Mouse (Mus musculus) MEL (cell line): Measurements from ENCODE around the gene Gm21970.

Experiments
- CTCF ChIP-seq, 3 experiments: IDR thresholded peaks in 2 of 3; conservative IDR thresholded peaks in 1 of 3; 2 replicates each; pipeline ENCODE4 v1.5.1; 2011 to 2012; ENCODE audit warnings: low read length in 3 of 3, low read depth in 2 of 3, mild to moderate bottlenecking in 2 of 3, improper control_type of control experiment in 1 of 3, inconsistent platforms in 1 of 3, mixed read lengths in 1 of 3, moderate library complexity in 1 of 3; ENCODE audit not compliant: control insufficient read depth in 1 of 3, insufficient read depth in 1 of 3, poor library complexity in 1 of 3, severe bottlenecking in 1 of 3
- E2F4 ChIP-seq: IDR thresholded peaks from 2 replicates; pipeline ENCODE4 v1.6.1; 2011; ENCODE audit warnings: low read depth, low read length, improper control_type of control experiment, borderline replicate concordance
- EP300 ChIP-seq, 2 experiments: IDR thresholded peaks; 2 replicates each; pipeline ENCODE4 v1.6.1; 2011; ENCODE audit warnings: improper control_type of control experiment in 2 of 2, low read length in 2 of 2, low read depth in 1 of 2, mild to moderate bottlenecking in 1 of 2
- GATA1 ChIP-seq: IDR thresholded peaks from 2 replicates; pipeline ENCODE4 v1.6.1; 2011; ENCODE audit warnings: low read depth, low read length, improper control_type of control experiment
- HCFC1 ChIP-seq: IDR thresholded peaks from 2 replicates; pipeline ENCODE4 v1.6.1; 2012; ENCODE audit warnings: low read depth, mild to moderate bottlenecking, inconsistent platforms, low read length, improper control_type of control experiment, moderate library complexity
- KAT2A ChIP-seq: conservative IDR thresholded peaks from 2 replicates; pipeline ENCODE4 v1.6.1; 2012; ENCODE audit warnings: low read depth, low read length, improper control_type of control experiment, inconsistent platforms
- MAFK ChIP-seq: IDR thresholded peaks from 2 replicates; pipeline ENCODE4 v1.6.1; 2011; ENCODE audit warnings: low read depth, mild to moderate bottlenecking, low read length, improper control_type of control experiment, borderline replicate concordance
- NELFE ChIP-seq: IDR thresholded peaks from 2 replicates; pipeline ENCODE4 v1.6.1; 2011; ENCODE audit warnings: low read depth, low read length, improper control_type of control experiment
- NRF1 ChIP-seq: IDR thresholded peaks from 2 replicates; pipeline ENCODE4 v1.6.1; 2014; ENCODE audit warnings: low read depth, mild to moderate bottlenecking, inconsistent platforms, low read length, improper control_type of control experiment, moderate library complexity; ENCODE audit not compliant: poor library complexity, insufficient read depth, severe bottlenecking
- POLR2A ChIP-seq, 2 experiments: IDR thresholded peaks; 2 replicates each; pipeline ENCODE4 v1.6.1; 2011 to 2012; ENCODE audit warnings: low read length in 2 of 2, mild to moderate bottlenecking in 2 of 2, control low read depth in 1 of 2, improper control_type of control experiment in 1 of 2, low read depth in 1 of 2, moderate library complexity in 1 of 2; ENCODE audit not compliant: control insufficient read depth in 1 of 2, insufficient read depth in 1 of 2, poor library complexity in 1 of 2
- TAL1 ChIP-seq: IDR thresholded peaks from 2 replicates; pipeline ENCODE4 v1.6.1; 2012; ENCODE audit warnings: mild to moderate bottlenecking, inconsistent platforms, low read length, moderate library complexity, mixed read lengths
- TCF12 ChIP-seq: IDR thresholded peaks from 2 replicates; pipeline ENCODE4 v1.6.1; 2014; ENCODE audit warnings: low read depth, mild to moderate bottlenecking, inconsistent platforms, low read length, improper control_type of control experiment, moderate library complexity
- USF1 ChIP-seq: IDR thresholded peaks from 2 replicates; pipeline ENCODE4 v1.6.1; 2014; ENCODE audit warnings: low read depth, mild to moderate bottlenecking, inconsistent platforms, low read length, improper control_type of control experiment, moderate library complexity
- ZKSCAN1 ChIP-seq: IDR thresholded peaks from 2 replicates; pipeline ENCODE4 v1.6.1; 2012; ENCODE audit warnings: low read depth, mild to moderate bottlenecking, inconsistent platforms, low read length, improper control_type of control experiment, moderate library complexity

DNA sequence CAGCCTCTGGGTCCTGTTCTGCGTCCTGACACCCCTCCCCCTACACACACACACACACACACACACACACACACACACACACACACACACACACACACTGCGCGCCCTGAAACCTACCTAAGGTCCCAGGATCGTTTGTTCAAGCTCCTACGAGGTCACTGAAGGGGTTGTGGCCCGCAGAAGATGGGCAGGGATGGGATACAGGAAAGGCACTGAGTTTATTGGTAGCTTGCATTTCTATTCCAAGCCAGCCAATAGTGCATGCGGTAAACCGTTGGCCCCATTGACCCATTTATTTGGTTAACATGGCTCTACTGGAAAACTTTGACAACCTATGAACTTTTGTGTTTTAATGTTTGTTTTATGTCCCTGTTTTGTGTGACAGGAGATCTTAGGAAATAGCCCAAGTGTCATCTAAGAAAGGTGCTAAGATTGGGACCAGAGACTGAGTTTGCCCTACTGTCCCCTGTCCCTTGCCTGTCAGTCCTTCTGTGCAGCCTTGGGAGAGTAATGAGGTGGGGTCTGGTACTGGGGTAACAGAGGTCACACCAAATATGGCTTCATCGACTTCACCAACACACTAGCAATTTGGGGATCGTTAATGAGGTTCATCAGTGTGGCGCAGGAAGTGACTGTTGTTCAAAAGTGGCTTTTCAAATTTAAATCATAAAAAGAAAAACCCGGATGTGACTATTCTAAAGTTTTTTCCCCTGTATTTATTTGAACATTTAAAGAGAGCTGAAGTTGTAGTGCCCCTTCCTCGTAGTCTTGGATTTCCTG lies 17.9 kb upstream of the Gm21970 start:
- TF ChIP-seq CTCF (IDR thresholded peaks at IDR 0.05 in 2 of 3, conservative IDR thresholded peaks at IDR 0.05 in 1 of 3; ENCODE audit: control insufficient read depth in 1 of 3, insufficient read depth in 1 of 3, low read depth in 2 of 3, low read length in 3 of 3, poor library complexity in 1 of 3, severe bottlenecking in 1 of 3) (no peak), E2F4 (no peak), HCFC1 (no peak), POLR2A (IDR thresholded peaks at IDR 0.05; ENCODE audit: control insufficient read depth in 1 of 2, insufficient read depth in 1 of 2, low read depth in 1 of 2, low read length in 2 of 2, poor library complexity in 1 of 2) (no peak; a peak in 1 of 4 replicates), TCF12 (no peak), NRF1 (no peak), GATA1 (no peak), ZKSCAN1 (no peak), USF1 (no peak), NELFE (no peak), KAT2A (no peak), EP300 (IDR thresholded peaks at IDR 0.05; ENCODE audit: low read depth in 1 of 2, low read length in 2 of 2) (no peak), TAL1 (no peak), MAFK (no peak)
